Mouse (Mus musculus): Measurements from ENCODE around the gene Mamstr.
"Not testable (repeated sequence)": the region's sequence is repeated elsewhere in the genome, so short reads cannot be mapped to it uniquely, and the experiment has no call there.

The Mamstr gene

DNA sequence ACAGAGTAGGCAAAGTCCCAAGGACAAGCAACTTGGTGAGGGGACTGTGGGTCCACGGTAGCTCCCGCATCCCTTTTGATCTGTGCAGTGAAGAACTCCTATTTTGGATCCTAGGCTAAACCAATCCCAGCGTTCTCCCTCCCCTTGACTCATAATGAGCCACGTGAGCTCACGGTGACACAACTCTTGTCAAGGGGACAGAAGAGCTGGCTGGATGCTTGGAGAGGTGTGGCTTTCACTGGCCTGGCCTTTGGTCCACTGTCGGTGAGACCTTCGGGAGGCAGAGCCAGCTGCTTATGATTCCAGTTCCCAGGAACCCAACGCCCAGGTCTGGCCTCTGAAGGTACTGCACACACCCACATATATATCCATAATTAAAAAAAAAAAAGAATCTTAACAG lies 9.6 kb downstream of the Mamstr start:
- no peak for DNase-seq (ENCODE audit: extremely low read depth, low read depth, low spot score)

DNA sequence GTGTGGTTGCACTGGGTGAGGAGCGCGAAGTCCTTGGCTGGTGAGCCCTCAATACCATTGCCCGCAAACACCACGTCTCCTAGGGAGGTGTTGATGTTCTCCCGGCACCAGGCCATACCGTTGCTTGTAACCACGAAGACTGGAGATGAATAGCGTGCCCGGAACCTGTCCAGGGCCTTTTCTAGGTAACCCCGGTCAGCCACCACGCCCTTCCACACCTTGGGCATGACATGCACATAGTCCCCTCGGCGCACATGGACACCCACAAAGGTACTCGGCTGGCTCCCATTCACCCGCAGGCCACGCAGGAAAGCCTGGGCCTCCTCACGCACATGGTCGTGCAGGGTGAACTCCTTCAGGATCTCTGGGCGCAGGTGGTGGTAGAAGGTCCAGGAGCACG lies 10.7 kb downstream of the Mamstr start:
- DNase-seq (ENCODE audit: extremely low read depth, low read depth, low spot score), result not testable (repeated sequence)

DNA sequence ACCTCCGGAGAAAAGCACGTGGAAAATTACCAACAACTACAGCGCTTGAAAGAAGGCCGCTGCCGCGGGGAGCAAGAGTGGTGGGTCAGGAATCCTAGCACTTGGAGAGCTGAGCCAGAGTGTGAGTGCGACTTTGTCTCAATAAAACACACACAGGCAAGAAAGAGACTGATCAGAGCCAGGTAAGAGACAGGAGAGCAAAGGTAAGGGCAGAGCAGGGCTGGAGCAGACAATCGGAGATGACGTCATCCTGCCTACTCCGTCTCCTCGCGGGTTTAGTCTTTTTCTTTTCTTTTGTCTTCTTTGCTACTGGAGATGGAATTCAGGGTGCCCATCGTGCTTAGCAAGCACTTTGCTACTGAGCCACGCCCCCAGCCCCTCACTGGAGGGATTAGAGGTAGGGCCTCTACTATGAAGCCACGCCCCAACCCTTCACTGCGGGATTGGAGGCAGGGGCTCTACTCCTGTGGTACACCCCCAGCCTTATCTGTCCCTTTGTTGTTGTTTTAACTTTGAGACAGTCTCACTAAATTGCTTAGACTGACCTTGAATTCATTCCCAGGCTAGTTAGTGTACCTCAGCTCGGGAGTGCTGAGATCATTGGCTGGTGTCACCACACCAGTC lies 14.8 kb downstream of the Mamstr start:
- no peak for DNase-seq (ENCODE audit: extremely low read depth, low read depth, low spot score)

DNA sequence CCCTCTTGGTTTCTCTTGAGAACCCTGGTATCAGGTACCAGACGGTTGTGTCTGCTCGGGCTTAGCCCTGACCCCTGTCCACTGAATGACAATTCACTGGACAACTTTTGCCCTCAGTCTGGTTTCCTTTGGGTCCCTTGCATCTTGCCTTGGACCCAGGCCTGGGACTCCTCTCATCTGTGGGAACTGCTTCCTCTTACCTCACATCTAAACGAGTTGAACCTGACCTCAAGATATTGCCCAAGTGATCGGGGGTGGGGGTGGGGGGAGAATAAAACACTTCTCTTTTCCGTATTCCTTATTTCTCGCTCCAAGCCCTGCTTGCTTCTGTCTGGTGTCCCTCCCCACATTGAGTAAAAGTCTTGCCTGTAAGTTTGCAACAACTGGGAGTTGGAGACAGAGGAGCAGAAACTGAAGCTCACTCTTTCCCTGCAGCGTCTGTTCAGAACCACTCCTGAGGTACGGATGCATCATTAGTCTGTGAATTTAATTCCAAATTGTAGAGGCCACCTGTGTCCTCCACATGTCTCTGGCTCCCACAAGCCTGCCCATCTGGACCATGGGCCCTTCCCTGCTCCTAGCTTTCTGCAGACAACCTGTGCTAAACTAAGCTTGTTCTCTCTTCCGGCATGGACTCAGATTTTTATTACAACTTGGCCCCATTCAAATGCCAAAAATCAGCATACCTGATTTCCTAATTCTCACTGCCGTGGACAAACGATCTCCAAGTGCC lies 21.1 kb downstream of the Mamstr start:
- no peak for DNase-seq (ENCODE audit: extremely low read depth, low read depth, low spot score)

DNA sequence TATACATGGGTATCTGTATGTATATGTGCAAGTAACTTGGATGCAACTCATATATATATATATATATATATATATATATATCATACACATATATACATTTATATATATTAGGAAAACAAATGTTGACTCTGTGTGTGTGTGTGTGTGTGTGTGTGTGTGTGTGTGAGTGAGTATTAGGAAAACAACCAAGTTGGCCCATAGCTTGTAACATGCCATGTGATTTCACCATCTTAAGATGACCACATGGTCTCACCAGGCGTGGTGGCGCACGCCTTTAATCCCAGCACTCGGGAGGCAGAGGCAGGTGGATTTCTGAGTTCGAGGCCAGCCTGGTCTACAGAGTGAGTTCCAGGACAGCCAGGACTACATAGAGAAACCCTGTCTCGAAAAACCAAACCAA lies 21.9 kb downstream of the Mamstr start:
- DNase-seq (ENCODE audit: extremely low read depth, low read depth, low spot score), result not testable (repeated sequence)

DNA sequence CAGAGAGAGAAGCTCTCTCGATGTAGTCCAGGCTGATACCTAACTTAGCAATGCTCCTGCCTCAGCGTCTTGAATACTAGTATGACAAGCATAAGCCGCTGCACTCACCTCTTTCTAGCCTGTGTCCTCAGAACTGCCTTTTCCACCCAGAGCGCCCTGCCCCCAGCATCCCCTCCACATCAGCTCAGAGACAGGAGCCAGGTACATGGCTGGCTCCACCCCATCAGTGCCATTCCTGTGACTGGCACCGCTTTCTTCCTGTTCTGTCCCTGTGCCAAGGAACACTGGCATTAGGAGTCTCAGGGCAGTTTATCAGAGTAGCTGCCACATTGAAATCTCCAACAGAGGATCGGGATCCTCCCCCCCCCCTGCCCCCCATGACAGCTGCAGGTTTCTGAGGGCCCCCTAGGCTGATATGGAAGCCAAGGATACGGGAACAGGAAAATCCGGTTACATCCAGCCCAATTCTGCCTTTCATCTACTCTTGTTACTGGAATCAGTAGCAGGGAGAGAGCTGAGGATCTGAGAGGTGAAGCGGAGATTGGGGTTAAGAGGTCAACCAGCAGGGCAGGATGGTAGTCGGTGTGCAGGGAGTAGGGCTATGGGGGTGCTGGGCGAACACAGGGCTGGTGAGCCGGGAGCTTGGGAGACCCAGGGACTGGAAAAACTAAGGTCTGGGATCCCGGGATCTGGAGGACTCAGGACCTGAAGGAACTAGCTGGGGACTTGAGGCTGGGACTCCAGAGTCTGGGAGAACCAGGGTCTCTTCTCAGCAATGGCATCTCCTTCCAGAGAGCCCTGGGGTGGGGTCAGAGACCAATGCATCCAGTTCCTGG lies 25.7 kb downstream of the Mamstr start:
- DNase-seq (ENCODE audit: extremely low read depth, low read depth, low spot score), result no peak

DNA sequence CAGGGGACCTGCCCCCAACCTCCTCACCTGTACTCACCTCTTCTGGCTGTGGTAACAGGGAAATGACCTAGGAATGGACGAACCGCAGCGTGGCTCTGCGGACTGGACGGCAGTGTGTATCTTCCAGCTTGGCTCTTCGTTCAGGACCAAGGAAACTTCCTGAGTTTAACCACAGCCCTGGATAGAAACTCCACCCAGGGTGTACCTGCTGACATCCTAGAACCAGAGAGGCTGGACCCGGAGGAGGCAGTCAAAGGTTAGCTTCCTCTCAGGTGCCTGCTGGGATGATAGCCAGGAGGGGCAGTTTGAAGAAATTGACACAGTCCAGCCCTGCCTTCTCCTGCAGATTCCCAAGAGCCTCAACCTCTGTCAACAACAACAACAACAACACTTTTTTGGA lies 26.4 kb downstream of the Mamstr start, which contains the start of gene Fut2:
Gene Fut2, minus strand, starts transcription at position 234 of the 400 bp plus-strand sequence.
- no peak for DNase-seq (ENCODE audit: extremely low read depth, low read depth, low spot score)

DNA sequence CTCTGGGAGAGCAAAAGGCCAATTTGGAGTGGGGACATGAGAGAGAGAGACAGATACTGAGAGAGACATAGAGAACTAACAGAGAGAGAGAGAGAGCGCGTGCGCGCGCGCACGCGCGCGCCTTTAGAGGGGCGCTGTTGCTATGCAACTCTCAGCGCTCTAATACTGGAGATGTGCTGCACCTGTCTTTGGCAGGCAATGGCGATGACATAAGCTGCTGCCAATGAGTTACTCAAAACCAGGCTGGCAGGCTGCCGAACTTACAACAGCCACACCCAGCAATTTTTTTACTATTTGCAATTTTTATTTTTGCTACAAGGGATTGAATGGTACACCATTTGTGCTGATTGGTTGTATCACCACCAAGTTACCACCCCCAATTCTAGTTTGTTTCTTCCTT lies 28.0 kb downstream of the Mamstr start:
- DNase-seq (ENCODE audit: extremely low read depth, low read depth, low spot score), result no peak

DNA sequence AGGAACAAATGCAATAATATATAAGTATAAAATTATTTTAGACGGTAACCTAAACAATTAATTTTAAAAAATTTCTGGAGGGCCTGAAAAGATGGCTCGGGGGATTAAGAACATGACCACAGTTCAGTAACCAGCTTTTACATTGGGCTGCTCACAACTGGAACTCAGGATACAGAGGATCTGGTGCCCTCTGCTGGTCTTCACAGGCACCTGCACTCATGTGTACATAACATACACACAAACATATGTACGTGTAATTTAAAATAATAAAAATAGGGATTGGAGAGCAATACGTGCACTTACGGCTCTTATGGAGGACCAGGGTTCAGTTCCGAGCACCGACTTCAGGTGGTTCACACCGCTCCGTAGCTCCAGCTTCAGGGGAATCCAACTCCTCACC lies 29.1 kb downstream of the Mamstr start:
- DNase-seq (ENCODE audit: extremely low read depth, low read depth, low spot score), result no peak

DNA sequence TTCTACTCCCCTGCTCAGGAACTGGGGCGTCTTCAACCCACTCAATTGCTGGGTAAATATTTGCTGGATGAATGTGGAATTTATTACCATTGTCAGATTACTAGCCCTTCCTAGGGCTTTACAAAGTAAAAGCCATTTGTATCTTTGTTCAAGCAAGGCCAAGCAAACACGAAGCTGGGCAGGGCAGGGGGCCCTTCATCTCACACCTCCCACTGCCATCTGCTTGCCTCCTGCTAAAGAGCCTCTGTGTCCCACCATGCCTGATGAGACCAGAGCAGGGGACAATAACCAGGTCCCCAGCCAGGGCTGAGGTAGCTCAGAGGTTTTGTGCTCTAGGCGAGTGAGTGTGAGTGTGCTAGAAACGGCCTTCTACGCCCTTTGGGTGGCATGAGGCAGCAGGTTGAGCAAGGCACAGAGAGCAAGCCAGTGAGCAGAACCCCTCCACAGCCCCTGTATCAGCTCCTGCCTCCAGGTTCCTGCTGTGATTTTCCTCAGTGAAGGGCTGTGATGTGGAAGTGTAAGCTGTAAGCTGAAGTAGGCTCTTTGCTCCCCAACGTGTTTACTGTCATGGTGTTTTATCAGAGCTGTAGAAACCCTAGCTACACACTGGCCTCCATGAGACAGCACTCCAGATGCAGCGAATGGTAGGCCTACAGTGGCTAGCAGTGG lies 38.0 kb downstream of the Mamstr start:
- no peak for DNase-seq (ENCODE audit: extremely low read depth, low read depth, low spot score)

DNA sequence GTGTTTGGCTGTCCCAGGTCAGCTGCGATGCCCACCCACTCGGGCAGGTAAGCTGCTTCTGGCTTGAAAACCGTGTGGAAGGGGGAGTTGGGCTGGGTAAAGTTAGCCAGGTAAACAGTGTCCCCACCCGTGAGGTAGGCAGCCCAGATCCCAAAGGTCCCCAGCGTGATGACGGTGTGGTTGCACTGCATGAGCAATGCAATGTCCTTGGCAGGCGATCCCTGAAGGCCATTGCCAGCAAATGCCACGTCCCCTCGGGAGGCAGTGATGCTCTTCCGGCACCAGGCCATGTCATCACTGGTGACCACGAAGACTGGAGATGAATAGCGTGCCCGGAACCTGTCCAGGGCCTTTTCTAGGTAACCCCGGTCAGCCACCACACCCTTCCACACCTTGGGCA lies 38.7 kb downstream of the Mamstr start:
- DNase-seq (ENCODE audit: extremely low read depth, low read depth, low spot score), result no peak

DNA sequence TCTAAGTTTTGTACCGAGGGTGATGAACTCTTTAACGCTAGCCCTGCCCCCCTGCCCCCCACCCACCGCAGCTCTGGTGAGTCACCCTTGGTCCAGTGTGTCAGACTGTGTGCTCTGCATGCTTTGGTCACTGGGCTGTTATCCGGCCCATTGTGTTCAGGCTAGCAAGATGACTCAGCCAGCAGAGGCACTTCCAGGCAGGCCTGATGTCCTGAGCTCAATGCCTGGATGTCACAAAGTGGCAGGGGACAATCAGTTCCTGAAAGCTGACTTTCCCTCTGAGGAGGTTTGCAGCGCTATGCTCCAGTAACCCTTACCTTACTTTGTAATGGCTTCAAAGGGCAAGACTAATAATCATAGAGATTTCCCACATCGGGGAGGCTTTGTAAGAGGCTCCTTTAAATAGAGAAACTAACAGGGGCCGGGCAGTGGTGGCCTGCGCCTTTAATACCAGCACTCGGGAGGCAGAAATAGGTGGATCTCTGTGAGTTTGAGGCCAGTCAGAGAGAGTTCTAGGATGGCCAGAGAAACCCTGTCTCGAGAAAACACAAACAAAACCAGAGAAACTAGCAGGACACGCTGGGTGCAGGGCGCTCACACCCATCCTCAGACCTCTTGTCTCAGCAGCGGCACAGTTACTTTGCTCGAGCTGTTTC lies 40.3 kb downstream of the Mamstr start:
- DNase-seq (ENCODE audit: extremely low read depth, low read depth, low spot score), result no peak

DNA sequence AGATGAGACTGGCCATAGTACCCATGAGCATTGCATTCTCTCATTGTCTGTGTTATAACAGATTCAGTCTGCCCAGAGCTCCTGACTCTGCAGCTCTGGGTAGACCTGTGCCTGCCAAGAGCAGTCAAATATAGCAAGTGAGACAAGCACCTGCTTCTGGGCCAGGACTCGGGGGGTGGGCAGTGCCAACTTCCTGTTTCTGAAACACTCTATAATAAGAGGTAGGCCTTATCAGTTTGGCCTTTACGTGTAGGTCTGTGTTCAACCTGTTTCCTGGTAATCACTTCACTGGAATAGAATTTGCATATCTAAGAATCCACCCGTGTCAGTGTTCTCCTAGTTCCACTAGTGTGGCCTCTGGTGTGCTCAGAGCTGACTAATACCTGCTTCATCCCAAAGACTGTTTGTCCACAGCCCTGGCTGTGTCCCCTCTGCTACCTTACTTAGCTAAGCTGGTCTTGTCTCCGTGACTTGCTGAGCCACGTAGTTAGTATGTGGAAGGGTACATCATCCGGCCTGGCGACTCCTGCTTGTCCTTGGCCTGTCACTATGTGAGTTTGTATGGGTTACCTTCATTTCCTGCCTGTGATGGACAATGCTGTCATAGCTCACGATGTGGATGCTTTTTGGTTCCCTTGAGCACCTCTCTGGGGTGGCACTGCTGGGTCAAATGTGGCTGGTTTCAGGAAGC lies 41.4 kb downstream of the Mamstr start:
- DNase-seq (ENCODE audit: extremely low read depth, low read depth, low spot score), result no peak

DNA sequence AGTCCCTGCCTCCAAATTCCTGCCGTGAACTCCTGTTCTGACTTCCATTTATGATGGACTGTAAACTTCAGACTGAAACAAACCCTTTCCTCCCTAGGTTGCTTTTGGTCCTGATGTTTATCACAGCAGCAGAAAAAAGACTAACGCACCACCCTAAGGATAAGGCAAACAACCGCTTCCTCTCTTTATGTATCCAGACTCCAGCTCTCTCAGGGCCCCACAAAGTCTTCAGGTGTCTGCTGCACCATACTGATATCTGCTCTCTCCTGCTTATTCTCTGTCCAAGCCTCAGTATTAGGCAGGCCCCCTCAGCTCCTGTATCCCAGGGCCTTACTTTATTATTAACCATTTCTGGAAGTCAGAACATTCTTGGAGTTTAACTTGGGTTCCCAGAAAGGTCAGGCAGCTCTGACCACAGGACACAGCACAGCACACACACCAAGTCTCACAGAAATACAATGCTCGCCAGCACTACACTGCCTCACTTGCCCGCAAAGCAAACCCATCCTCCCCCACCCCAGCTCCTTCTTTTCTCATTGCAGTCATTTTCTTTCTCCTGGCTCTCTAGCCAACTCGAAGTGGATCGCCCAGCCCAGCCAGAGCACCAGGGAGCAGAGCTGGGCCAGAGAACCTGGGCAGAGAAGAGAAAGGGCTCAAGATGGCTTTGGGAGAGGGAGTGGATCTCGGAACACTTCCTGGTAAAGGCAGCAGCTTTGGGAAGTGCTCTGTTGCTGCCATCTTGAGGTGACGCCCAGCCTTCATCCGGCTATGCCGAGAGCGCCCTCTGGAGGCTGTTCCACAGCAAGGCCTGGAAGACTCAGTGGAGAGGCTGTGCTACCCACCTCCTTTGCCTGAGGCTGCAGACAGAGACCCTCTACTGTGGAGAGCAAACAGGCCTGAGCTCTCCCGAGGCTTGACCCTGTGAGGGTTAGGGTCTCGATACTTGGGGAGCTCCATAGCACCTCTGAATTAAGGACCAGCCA lies 42.7 kb downstream of the Mamstr start:
- DNase-seq (ENCODE audit: extremely low read depth, low read depth, low spot score), result no peak

DNA sequence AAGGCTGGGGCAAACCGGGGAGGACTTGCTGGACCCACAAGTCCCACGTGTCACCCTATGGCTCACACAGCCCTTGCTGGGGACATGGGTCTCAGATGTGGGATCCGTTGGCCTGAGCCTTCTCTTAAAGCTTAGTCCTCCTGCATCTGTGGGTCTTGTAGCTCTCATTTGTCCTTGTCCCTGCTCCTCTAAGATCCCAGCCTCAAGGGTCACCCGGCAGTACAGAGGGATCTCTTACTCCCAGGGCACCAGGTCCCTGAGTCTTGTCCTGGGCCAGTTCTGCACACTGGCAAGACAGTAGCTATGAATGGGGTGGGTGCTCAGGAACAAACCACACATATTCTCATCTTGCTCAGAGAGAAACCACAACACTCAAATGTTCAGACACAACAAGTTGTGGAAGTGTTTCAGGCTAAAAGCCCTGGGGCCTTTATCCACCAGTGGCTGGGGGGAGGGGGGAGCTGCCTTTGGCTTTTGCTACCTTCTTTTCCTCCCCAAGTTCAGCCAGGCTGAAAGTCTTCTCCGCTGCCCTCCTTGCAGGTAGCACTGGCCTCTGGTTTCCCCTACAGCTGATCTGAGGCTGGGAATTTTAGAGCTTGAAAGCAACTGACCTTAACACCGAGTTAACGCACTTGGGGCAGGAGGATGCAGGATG lies 43.7 kb downstream of the Mamstr start, which contains the start of gene Ntn5:
Gene Ntn5, plus strand, starts transcription at position 627 of the 655 bp plus-strand sequence.
- no peak for DNase-seq (ENCODE audit: extremely low read depth, low read depth, low spot score)

DNA sequence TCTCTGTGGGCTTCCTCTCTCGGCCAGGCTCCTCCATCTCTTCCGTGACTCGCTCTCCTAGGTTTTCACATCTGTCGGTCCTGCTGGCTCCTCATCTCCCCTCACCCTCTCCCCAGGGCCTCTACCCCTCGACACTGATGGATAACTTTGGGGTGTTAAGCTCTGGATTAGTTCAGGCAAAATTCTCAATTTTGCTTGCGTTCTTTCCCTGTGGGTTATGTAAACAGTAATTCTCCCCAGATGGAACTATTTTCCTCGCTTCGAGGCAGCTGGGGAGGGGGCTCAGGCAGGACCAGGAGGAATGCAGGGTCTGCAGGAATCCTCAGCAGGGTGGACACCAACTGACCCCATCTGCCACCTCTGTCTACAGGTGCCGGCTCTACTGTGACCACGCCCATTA lies 46.0 kb downstream of the Mamstr start:
- no peak for DNase-seq (ENCODE audit: extremely low read depth, low read depth, low spot score)

DNA sequence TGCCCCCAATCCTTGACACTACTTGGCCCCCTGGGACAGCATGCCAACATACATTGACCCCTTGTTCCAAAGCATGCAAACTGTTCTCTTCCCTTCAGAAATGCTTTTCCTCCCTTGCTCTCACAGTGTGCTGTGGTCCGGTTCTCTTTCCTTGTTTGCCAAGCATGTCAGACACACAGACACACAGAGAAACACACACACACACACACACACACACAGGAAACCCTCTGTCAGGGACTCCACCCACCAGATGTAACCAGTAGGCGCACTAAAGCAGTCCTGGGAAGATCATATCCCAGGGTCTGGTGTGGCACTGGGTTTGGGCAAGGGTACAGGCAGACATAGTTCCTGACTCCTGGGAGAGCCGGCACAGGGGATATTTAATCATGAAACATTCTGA lies 47.1 kb downstream of the Mamstr start:
- DNase-seq (ENCODE audit: extremely low read depth, low read depth, low spot score), result no peak

DNA sequence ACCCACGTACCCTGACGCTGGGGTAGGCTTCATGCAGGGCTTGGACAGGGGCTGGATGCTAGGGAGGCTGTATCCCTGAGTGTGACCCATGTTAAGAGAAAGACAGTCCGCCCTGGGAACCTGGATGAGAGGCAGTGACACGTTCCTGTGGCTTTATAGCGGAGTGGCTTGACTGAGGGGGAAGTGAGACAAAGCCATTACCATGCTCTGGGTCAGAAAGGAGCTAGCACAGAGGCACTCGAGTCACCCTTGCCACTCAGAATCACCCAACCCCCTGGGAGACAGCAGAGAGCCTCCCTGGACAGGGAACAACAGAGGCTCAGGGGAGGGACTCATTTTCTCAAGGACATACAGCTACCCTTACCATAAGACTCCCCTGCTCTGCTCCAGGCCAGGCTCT lies 49.3 kb downstream of the Mamstr start:
- no peak for DNase-seq (ENCODE audit: extremely low read depth, low read depth, low spot score)
